Mouse (Mus musculus) gonadal fat pad, adult 2 months (tissue): Measurements from ENCODE around the gene Procr. TPM values are rescaled to one million over a fixed set of nuclear protein-coding genes. Genes with fewer than 3 reads are reported as not detected.
A peak's percentile ranks its signal among the peaks of the same experiment; 100 is the strongest.
"Not testable (repeated sequence)": the region's sequence is repeated elsewhere in the genome, so short reads cannot be mapped to it uniquely, and the experiment has no call there.

Experiments used
- DNase-seq: peaks from one replicate; pipeline ENCODE4 v3.0.0-alpha.2; 2012; ENCODE audit warnings: low read depth
- polyA plus RNA-seq: library from polyadenylated mRNA; depleted of rRNA; stranded (reverse); fragments of >200 nt; gene quantifications from 2 replicates; pipeline ENCODE4 v1.2.3, GENCODE M21; 2012; rRNA removed

Procr gene
- polyA plus RNA-seq: 11.9 TPM in 2 replicates

GRCm38 (mm10) chr2:155751014-155751786 is at the start of gene Procr:
TSS of gene Procr (plus strand) at chr2:155751117.
- DNase-seq: no peak

GRCm38 (mm10) chr2:155701399-155701919 is 49.5 kb upstream of the Procr start:
- DNase-seq: no peak

GRCm38 (mm10) chr2:155703630-155704029 is 47.3 kb upstream of the Procr start:
- DNase-seq: no peak

- no peak for DNase-seq
Measured at GRCm38 (mm10) chr2:155707251-155707650, 43.7 kb upstream of the Procr start.

GRCm38 (mm10) chr2:155710557-155710956 is 40.4 kb upstream of the Procr start:
- no peak for DNase-seq

- no peak for DNase-seq
Measured at GRCm38 (mm10) chr2:155717082-155717990, 33.6 kb upstream of the Procr start.

GRCm38 (mm10) chr2:155720585-155720984 is 30.3 kb upstream of the Procr start:
- no peak for DNase-seq

GRCm38 (mm10) chr2:155724036-155724435 is 26.9 kb upstream of the Procr start:
- no peak for DNase-seq

- DNase-seq: no peak
Measured at GRCm38 (mm10) chr2:155724526-155724925, 26.4 kb upstream of the Procr start.

- peak; percentile 64 for DNase-seq
Measured at GRCm38 (mm10) chr2:155726302-155726701, 24.6 kb upstream of the Procr start.

- DNase-seq: no peak
Measured at GRCm38 (mm10) chr2:155727764-155728395, 23.0 kb upstream of the Procr start.

GRCm38 (mm10) chr2:155728742-155729141 is 22.2 kb upstream of the Procr start:
- no peak for DNase-seq

- peak; percentile 51 for DNase-seq
Measured at GRCm38 (mm10) chr2:155729158-155729645, 21.7 kb upstream of the Procr start, which contains the start of gene Edem2. TSS of gene Edem2 (minus strand) at chr2:155729475.

- DNase-seq: no peak
Measured at GRCm38 (mm10) chr2:155735080-155735479, 15.8 kb upstream of the Procr start.

GRCm38 (mm10) chr2:155735766-155736165 is 15.2 kb upstream of the Procr start, which contains the start of gene Gm17581:
TSS of gene Gm17581 (minus strand) at chr2:155735866.
- DNase-seq: not testable (repeated sequence)

GRCm38 (mm10) chr2:155736936-155737335 is 14.0 kb upstream of the Procr start:
- no peak for DNase-seq

GRCm38 (mm10) chr2:155737803-155738202 is 13.1 kb upstream of the Procr start:
- no peak for DNase-seq

GRCm38 (mm10) chr2:155742211-155742610 is 8.7 kb upstream of the Procr start:
- no peak for DNase-seq

- no peak for DNase-seq
Measured at GRCm38 (mm10) chr2:155742931-155743337, 8.0 kb upstream of the Procr start.

GRCm38 (mm10) chr2:155743351-155743750 is 7.6 kb upstream of the Procr start:
- DNase-seq: no peak

- DNase-seq: no peak
Measured at GRCm38 (mm10) chr2:155745487-155745886, 5.4 kb upstream of the Procr start.

- DNase-seq: no peak
Measured at GRCm38 (mm10) chr2:155749394-155749793, 1.5 kb upstream of the Procr start.
